Mouse (Mus musculus) spleen, postnatal 36 days (tissue): ENCODE results near the gene Srrm3.

Experiments
- DNase-seq, 2 experiments: peaks; one replicate each; pipeline ENCODE4 v3.0.0; 2022; ENCODE audit warnings: low spot score in 2 of 2, mixed read lengths in 1 of 2

The Srrm3 gene

DNA sequence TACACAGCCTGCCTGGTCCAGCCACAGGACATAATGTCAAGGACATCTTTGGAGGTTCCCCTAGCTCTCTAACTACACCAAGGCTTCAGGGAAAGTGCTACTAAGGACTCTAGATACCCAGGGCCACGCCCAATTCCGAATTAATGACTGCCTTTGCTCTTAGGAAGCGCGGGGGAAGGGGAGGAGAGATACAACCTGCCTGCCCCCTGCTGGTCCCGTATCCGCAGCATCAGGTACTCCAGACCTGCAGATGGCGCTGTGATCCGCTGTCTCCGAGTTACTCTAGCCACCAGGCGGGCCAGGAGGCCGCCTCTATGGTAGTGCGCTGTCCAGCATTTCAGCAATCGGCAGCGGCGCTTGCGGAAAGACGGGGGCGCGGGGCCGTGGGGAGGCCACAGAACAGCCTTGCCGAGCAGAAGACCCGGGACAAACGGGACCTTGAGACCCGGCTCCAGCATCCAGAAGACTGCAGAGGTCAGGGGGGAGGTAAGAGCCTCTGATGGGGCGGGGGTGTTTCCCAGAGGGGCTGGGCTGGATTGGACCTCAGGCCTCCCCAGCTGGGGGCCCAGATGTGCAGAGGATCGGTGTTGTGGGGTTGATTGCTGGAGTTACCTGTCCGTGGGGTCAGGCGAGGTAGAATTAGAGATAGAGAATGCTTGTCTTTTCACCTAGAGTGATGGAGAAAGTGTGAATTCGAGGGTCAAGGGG is at the start of gene Srrm3:
Gene Srrm3, plus strand, starts transcription at position 336 of the 708 bp plus-strand sequence.
- peak; percentile 81 to 84 for DNase-seq

DNA sequence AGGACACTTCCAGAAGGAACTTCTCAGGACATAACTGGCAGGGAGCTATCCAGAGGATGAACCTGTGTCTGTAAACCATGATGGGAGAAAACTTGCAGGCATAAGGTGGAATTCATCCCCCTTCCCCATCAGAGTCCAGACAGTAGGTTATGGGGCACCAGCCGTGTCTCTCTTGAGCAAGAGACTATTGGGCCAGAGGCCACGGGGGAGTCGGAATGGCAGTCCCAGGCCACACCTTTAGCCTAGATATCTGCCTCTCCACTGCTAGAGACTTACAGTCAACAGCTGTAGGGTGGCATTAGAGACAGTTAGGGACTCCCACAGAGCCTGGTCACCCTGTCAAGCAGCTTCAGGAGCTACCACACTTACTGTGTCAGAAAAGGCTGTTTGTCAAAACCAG is 44.8 kb upstream of the Srrm3 start:
- DNase-seq = no peak

DNA sequence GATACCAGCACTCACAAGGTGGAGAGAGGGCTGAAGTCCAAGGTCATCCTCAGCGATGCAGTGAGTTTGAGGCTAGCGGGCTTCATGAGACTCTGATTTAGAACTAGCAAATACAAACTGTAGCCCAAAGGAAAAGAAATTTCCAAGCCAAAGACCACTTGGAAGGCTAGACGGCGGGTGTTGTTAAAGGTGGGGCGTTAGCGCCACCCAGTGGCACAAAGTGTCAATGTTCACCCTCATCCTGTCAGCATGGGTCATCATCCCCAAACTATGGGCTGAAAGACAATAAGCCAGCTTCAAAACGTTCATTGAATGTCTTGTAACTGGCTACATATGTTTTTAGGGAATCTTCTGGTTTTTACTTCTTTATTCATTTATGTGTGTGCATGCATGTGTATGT is 43.2 kb upstream of the Srrm3 start:
- DNase-seq = peak; percentile 26 to 50

DNA sequence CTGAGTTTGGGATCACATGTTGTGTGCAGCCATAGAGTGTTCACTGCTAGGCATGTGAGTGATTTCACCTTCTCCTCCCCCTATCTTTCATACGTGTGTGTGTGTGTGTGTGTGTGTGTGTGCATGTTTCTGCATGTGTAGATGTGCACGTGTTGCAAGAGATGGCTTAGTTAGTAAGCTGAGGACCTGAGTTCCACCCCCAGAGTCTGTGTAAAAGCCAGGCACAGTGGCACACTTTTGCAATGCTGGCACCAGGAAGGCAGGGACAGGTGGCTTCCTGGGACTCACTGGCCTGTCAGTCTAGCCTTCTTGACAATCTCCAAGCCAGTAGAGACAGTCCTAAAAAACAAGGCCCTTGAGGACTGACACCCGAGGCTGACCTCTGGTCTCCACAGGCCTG is 41.7 kb upstream of the Srrm3 start:
- no peak for DNase-seq

DNA sequence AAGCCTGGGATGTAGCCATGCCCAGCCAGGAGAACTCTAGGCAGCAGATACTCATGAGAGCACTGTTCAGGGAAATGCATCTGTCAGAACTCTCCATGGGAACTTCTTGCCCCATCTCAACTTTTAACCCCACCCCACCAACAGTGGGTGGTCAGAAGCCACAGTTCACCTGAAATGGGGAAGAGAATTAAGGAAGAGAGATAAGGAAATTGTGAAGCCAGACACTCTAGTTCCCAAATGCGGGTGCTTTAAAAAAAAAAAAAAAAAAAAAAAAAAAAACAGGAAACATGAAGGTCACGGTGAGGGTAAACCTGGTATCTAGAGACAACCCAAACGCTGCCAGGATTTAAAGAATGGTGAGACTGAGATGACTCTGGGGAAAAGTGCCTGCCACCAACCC is 34.2 kb upstream of the Srrm3 start:
- peak in 1 of 2 experiments; percentile 40 for DNase-seq

DNA sequence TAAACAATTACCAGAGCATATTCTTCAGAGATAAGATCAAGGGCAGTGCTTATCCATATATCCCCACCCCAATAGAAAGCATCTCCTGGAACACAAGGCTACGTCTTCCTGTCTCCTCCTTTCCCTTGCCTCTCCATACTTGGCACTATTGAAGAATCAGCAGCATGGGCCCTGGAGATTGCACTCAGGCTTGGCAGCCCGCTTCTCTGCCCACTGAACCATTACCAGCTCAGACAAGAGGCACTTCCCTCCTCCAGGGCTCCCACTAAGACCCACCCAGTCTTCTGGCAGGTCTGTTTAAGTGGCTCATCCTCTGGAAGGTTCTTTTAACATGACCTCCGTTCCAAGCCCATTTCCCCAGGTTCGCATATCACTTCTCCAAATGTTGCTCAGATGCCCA is 30.1 kb upstream of the Srrm3 start:
- no peak for DNase-seq

DNA sequence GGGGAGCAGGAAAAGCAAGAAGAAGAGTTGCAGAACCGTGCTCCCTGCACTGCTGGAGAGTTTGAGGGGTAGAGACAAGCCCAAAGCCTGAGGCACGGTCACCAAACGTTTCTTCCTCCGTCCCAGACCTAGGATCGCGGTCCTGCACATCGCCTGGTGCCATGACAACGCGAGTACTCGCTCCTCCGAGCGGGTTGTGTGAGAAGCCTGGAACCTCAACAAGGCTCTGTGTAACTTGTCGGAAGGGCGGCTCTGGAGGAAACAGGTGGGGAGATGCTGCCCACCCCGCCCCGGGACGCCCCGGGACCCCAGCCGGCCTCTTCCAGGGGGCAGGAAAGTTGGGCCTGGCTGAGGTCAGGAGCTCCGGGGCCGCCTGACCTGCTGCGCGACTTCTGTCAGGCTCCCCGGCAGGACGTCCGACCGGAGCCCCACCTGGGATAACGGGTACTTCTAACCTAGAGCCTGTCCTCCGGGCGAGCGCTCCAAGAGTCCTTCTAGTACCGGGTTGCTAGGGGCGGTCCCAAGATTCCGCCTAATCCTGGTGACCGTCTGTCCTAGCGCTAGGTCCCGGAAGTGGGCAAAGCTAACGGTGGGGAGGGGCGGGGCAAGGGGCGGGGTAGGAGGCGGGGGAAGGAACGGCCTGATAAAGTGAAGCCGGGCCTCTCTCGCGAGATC is 28.8 kb upstream of the Srrm3 start, which contains the start of gene Styxl1:
Gene Styxl1, minus strand, starts transcription at position 590 of the 675 bp plus-strand sequence.
- no peak for DNase-seq

DNA sequence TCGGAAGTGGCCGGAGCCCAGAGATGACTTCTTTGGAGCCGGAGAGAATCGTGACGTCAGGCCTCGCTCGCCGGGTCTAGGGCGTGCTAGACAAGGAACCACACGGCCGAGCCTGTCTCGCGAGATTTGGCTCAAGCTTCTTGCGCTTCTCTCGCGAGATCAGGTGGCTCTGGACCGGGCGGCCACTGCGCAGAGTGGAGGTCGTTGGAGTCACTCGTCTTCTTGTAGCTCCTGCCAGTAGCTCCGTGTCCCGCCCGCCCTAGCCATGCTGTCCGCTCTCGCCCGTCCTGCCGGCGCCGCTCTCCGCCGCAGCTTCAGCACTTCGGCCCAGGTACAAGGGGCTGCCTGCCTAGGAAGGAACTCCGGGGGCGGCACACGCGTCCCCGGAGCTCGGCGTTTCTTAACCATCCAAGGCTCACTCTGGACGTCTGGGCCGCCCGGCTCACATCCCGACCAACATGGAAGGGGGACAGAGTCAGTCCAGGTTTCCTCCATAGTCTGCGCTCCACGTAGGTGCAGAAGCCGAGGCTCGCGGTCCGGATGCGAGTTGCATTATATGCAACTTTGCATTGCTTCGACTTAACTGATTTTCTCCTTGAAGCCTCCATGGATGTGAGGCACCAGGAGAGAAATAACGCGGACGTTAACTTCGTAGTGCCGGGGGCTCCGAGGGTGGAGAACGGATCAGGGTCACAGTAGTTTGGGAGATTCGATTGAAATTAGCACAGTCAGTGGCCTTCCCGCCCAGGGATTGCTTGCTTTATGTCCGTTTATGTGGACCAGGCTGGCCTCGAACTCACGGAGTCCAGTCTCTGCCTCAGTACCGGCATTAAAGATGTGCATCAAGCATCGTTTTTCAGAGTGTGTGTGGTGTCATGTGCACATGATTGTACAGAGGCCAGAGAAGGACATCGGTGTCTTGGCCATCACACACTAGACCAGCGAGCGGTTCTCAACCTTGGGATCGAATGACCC is 27.9 kb upstream of the Srrm3 start, which contains the start of gene Mdh2:
Gene Mdh2, plus strand, starts transcription at position 10 of the 975 bp plus-strand sequence.
- peak; percentile 100 for DNase-seq

DNA sequence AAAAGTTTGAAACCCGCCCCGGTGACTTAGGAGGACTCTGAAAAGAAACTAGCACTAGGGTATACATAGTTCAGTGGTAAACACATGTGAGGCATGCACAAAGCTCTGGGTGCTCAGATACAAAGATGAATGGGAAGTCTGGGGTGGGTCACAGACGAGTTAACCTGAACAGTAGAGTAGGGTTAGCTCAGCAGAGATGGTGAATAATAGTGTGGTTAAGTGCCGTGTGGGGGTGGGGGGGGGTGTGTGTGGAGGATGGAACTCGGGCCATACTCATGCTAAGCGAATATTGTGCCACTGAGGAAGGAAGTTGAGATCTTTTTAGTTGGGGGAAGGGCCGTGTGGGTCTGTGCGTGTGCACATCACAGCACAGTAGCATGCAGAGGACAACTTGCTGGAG is 26.4 kb upstream of the Srrm3 start:
- no peak for DNase-seq

DNA sequence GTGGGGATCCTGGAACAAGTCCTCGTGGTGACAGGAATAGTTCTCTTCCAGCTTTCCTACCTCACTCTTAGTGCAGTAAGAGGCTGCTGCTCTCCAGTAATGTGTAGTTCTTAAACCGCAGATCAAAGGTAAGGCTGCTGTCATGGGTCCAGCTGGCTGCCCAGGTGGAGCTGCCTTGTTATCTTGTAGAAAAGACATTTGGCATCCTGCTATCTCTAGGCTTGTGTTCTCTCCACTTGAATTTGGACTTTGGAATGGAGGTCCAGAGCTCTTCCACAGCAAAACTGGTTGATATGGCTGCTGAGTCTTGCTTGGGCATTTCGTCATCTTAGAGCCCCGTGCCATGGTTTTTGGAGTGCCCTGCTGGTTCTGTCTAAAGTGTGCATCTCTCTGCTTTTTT is 23.8 kb upstream of the Srrm3 start:
- DNase-seq = no peak

DNA sequence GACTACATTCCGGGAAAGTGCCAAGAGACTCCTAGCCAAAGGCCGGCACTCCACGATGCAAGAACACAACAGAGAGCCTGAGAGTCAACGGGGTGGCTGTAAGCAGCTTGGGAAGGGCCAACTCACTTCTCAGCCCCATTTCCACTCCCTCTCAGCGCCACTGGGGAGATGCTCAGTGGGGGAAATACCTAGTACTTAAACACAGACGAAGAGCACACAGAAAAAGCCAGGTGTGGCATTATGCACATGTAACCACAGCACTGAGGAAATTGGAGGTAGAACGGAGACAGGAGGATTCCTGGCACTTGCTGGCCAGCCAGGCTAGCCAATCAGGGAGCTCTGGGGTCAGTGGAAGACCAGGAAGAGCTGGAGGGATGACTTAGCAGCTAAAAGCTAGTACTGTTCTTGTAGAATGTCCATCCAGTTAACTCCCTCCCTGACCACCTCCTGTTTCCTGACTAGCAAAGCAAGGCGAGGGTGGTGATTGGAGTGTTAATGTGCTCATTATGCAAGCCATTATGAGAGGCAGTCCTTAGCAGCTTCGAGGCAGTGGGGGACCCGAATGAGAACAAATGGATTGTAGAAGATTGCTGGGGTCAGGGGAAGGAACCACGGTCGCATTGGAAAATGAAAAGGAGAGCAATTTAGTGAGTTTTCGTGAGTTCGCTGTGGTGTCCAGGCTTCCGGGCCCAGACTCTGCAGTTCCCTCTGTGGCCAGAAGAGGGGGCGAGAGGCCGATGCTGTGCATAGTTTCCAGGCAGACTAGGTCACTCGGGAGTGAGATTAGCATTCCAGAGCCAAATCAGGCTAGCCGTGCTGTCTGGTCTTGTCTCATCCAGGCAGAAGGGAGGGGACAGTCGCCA is 12.5 kb upstream of the Srrm3 start:
- peak; percentile 61 to 62 for DNase-seq

DNA sequence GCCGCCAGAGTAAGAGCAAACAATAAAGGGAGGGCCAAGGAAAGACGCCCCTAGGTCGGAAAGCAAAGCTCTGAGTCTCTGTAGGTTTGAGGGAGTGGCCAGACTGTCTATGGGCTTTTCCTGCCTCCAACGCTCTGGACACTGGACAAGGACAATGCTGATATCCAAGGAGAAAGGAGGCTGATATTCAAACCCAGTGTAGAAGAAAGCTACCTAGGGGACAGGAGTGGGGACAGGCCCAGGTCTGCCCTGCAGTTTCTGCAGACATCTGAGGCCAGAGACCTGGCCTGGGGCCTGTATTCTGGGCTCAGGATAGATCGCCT is 11.9 kb upstream of the Srrm3 start:
- DNase-seq = no peak

DNA sequence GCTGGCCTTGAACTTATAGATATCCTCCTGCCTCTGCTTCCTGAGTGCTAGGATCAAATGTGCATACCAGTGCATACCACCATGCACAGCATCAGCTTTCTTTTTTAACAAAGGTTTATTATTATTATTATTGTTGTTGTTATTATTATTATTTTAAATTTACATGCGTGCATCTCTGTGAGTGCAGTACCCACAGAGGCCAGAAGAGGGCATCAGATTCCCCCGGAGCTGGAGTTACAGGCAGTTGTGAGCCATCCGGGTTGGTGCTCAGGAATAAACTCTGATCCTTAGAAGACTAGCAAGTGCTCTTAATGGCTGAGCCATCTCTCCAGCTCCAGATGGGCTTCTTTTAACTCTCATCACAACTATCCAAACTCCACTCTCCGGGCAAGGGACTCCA is 6.9 kb upstream of the Srrm3 start:
- no peak for DNase-seq

DNA sequence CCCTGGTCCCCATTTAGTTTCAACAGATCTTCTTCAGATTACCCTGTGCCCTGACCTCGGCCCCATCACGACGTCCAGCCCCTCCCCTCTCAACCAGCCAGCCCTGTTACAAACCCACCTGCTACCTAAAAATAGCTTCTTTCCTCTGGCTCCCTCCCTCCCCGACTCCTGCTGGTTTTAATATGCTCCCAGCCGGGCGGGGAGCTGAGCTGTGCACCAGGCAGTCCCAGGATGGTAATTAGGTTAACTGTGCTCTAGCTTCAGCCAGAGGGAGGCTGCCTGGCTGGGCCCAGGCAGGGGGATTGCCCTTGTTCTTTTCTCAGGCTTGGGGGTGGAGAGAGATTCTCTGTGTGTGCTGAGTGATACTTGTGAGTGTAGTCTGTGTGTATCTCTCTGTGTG is 5.8 kb upstream of the Srrm3 start:
- no peak for DNase-seq

DNA sequence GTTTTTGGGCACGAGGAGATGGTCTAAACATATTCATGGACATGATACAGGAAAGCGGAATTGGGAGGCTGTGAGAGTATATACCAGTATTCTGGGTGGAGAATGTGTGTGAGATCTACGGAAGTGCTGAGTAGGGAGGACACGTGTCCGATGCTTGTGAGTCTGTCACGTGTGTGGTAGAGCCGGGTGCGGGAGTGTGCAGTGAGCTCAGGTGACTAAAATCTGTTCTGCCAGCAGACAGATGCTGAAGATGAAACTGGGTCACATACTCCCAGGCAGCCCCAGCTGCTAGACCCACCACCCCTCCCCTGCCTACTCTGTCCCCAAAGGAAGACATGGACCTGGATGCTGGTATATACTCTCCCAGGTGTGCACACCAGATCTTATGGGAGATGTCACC is 4.0 kb upstream of the Srrm3 start:
- DNase-seq = no peak

DNA sequence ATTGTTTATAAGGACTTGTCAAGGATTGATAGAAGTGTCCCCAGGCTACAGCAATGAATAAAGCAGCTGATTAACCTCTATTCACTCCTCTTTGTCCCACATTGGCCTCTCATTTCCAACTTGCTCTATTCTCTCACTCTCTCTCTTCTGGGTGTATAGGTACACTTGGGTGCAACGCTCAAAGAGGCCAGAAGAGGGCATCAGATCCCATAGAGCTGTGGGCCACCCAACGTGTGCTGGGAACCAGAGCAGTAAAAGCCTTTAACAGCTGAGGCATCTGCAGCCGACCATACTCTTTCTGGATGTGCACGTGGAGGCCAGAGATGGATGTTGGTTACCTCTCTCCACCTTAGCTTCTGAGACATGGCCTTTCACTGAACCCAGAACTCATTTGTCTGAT is 3.6 kb upstream of the Srrm3 start:
- no peak for DNase-seq

DNA sequence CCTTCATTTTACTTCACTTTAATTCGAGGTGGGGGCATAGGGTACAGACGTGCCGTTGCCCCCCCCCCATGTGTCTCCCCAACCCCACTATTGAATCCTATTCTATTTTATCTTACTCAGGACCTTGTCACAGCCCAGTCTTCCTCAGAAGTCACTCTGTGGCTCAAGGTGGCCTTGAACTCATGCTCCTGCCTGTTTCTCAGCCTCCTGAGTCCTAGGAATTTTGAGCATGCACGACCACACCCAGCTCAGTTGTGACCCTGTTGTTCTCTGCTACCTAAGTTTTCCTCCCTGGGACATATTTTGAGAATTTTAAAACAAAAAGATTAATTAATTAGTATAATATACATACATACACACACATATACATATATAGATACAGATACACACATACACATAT is 3.0 kb upstream of the Srrm3 start:
- DNase-seq = no peak

DNA sequence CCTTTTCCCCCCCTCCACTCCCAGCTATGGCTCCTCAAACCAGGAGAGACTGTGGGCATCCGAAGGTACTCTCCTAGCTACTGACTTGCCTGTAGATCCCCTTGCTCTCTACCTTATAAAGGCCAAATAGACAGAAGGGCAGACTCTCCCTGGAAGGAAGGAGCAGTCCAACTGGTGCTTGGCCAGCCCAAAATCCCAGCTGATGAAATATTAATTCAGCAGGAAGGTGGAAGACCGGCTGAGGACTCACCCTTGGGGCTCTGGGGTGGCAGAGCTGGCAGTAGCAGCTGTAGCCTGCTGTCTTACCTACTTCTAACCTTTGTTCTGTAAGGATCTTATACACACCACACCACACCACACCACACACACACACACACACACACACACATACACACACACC is 2.0 kb upstream of the Srrm3 start:
- no peak for DNase-seq

DNA sequence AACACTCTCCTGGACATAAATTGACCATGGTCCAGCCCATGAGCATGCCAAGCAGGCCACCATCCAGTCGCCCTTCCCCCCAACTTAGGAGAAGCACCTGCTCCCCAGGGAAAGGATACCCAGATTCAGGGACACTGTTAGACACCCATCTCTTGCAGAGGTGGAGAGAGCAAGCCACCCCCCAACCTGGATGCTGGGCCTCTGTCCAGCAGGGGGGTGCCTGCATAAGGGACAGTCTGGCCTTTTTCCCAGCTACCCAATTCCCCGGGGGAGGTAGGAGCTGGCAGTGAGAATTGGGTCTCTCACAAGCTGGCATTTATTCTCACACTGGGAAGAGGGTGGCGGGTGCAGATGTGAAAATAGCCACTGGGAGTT is 560 bp downstream of the Srrm3 start:
- DNase-seq = no peak

DNA sequence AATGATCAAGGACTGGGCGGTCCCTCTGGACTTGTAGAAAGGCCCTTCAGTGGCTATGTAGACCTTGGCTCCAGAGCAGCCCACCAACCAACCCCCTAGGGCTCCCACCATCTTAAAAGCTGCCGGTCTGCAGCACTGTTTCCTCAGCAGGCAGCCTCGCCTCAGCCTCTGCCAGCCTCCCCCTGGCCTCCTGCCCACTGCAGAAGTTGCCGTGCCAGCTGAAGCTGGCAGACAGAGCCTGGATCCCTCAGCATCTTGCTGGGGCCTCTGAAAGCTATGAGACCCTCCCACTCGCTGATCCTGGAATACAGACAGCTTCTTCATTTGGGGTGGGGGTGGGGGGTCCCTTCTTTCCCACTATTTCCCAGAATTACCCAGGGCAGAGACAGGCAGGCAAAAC is 6.3 kb downstream of the Srrm3 start:
- DNase-seq = no peak

DNA sequence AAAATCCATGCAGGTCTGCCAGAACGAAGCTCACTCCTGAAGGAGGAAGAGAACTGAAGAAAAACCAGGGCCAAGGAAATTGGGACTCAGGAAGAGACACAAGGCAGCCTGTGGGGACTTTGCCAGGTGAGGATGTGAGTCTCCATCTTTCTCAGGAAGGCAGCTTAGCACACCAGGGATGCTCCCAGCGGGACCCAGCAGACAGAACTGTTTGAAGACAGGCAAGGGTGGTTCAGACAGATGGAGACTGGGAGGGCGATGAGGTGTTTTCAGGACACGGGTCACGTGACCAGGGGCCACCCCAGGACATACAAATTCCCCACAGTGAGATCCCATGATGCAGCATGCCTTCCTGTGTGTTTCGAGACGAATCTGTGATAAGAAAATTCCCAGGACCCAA is 11.8 kb downstream of the Srrm3 start:
- no peak for DNase-seq
